Mouse (Mus musculus): ENCODE measurements around the gene Cxcr2.
"Not testable (repeated sequence)": the region's sequence is repeated elsewhere in the genome, so short reads cannot be mapped to it uniquely, and the experiment has no call there.

The Cxcr2 gene

GRCm38 (mm10) chr1:74141781-74142180 is 12.0 kb upstream of the Cxcr2 start:
- no peak for DNase-seq (ENCODE audit: low spot score)

GRCm38 (mm10) chr1:74149106-74149885 is 4.5 kb upstream of the Cxcr2 start:
- no peak for DNase-seq (ENCODE audit: low spot score)

- no peak for DNase-seq (ENCODE audit: low spot score)
These were observed 3.7 kb upstream of the Cxcr2 start for GRCm38 (mm10) chr1:74150101-74150500.

- DNase-seq (ENCODE audit: low spot score), result no peak
These were observed 2.7 kb upstream of the Cxcr2 start for GRCm38 (mm10) chr1:74151091-74151490.

GRCm38 (mm10) chr1:74155435-74156012 is 1.7 kb downstream of the Cxcr2 start:
- DNase-seq (ENCODE audit: low spot score), result no peak

GRCm38 (mm10) chr1:74156381-74156910 is 2.7 kb downstream of the Cxcr2 start:
- DNase-seq (ENCODE audit: low spot score), result no peak

- DNase-seq (ENCODE audit: low spot score), result not testable (repeated sequence)
These were observed 5.8 kb downstream of the Cxcr2 start for GRCm38 (mm10) chr1:74159613-74160012.

GRCm38 (mm10) chr1:74160036-74160435 is 6.2 kb downstream of the Cxcr2 start:
- no peak for DNase-seq (ENCODE audit: low spot score)

- no peak for DNase-seq (ENCODE audit: low spot score)
These were observed 13.3 kb downstream of the Cxcr2 start for GRCm38 (mm10) chr1:74167136-74167535.

- no peak for DNase-seq (ENCODE audit: low spot score)
These were observed 15.9 kb downstream of the Cxcr2 start for GRCm38 (mm10) chr1:74169721-74170120.

GRCm38 (mm10) chr1:74172722-74173121 is 18.9 kb downstream of the Cxcr2 start:
- DNase-seq (ENCODE audit: low spot score), result no peak

- no peak for DNase-seq (ENCODE audit: low spot score)
These were observed 21.9 kb downstream of the Cxcr2 start for GRCm38 (mm10) chr1:74175731-74176130.

GRCm38 (mm10) chr1:74178618-74179017 is 24.8 kb downstream of the Cxcr2 start:
- DNase-seq (ENCODE audit: low spot score), result no peak

- peak; percentile 90 for DNase-seq (ENCODE audit: low spot score)
These were observed 26.0 kb downstream of the Cxcr2 start for GRCm38 (mm10) chr1:74179624-74180408.

- DNase-seq (ENCODE audit: low spot score), result no peak
These were observed 27.7 kb downstream of the Cxcr2 start for GRCm38 (mm10) chr1:74181462-74181861.

- no peak for DNase-seq (ENCODE audit: low spot score)
These were observed 29.2 kb downstream of the Cxcr2 start for GRCm38 (mm10) chr1:74183006-74183405.

GRCm38 (mm10) chr1:74190471-74190870 is 36.7 kb downstream of the Cxcr2 start:
- DNase-seq (ENCODE audit: low spot score), result no peak

GRCm38 (mm10) chr1:74192711-74193110 is 38.9 kb downstream of the Cxcr2 start:
- DNase-seq (ENCODE audit: low spot score), result no peak

GRCm38 (mm10) chr1:74194445-74194844 is 40.7 kb downstream of the Cxcr2 start, which contains the start of gene Cxcr1:
Gene Cxcr1 (minus strand): TSS chr1:74194631.
- no peak for DNase-seq (ENCODE audit: low spot score)

- no peak for DNase-seq (ENCODE audit: low spot score)
These were observed 42.2 kb downstream of the Cxcr2 start for GRCm38 (mm10) chr1:74195961-74196360.

GRCm38 (mm10) chr1:74196621-74197419 is 43.0 kb downstream of the Cxcr2 start:
- DNase-seq (ENCODE audit: low spot score), result no peak
